Mouse (Mus musculus) forebrain, embryonic 14.5 days (tissue): ENCODE measurements around the gene Ces3a. TPM values are rescaled to one million over a fixed set of nuclear protein-coding genes. Genes with fewer than 3 reads are reported as not detected.
"Not testable (repeated sequence)": the region's sequence is repeated elsewhere in the genome, so short reads cannot be mapped to it uniquely, and the experiment has no call there.

Experiments used
- ATAC-seq: fragments of 200-750 bp; cut with Nextera tagmentation; 2 replicates; pipeline ENCODE4 v1.8.0; 2017; ENCODE audit warnings: mild to moderate bottlenecking, moderate library complexity
- DNase-seq: peaks from one replicate; pipeline ENCODE4 v3.0.0-alpha.2; 2015; ENCODE audit warnings: low spot score
- H3K27ac ChIP-seq: fragments of 300-500 bp; sonication (generic); 2 replicates; pipeline ENCODE4 v1.5.1; 2014; ENCODE audit warnings: low read depth, mild to moderate bottlenecking, control low read depth, low read length, moderate library complexity
- H3K27me3 ChIP-seq: fragments of 300-500 bp; sonication (generic); replicated peaks from 2 replicates; pipeline ENCODE4 v1.6.1; 2014; ENCODE audit warnings: low read length, control low read depth, mixed read lengths; ENCODE audit not compliant: control insufficient read depth, insufficient read depth
- H3K36me3 ChIP-seq: fragments of 300-500 bp; sonication (generic); 2 replicates; pipeline ENCODE4 v1.6.1; 2014; ENCODE audit warnings: low read length, control low read depth; ENCODE audit not compliant: control insufficient read depth, insufficient read depth
- H3K4me1 ChIP-seq: fragments of 300-500 bp; sonication (generic); 2 replicates; pipeline ENCODE4 v1.6.1; 2014; ENCODE audit warnings: antibody characterized with exemption, low read length, control low read depth; ENCODE audit not compliant: control insufficient read depth, insufficient read depth
- H3K4me2 ChIP-seq: fragments of 300-500 bp; sonication (generic); 2 replicates; pipeline ENCODE4 v1.6.1; 2014; ENCODE audit warnings: mild to moderate bottlenecking, control low read depth, low read length
- H3K4me3 ChIP-seq: fragments of 300-500 bp; sonication (generic); 2 replicates; pipeline ENCODE4 v1.5.1; 2014; ENCODE audit warnings: low read depth, low read length, control low read depth
- H3K9ac ChIP-seq: fragments of 300-500 bp; sonication (generic); 2 replicates; pipeline ENCODE4 v1.6.1; 2014; ENCODE audit warnings: mild to moderate bottlenecking, low read length, control low read depth, moderate library complexity
- H3K9me3 ChIP-seq: fragments of 300-500 bp; sonication (generic); replicated peaks from 2 replicates; pipeline ENCODE4 v1.6.1; 2016; ENCODE audit warnings: low read length, control low read depth, mixed read lengths; ENCODE audit not compliant: control insufficient read depth
- WGBS: fragments of 180-500 bp; shearing (Covaris S2); extraction: QIAGEN DNeasy Blood & Tissue Kit; methylation state at CpG from one replicate; pipeline ENCODE4 v1.1.7; 2014; 5-methylcytosine and 5-hydroxymethylcytosine counted together
- polyA plus RNA-seq: library from polyadenylated mRNA; unstranded; fragments of >200 nt; fragmentation: Nextera tagmentation; extraction: Ambion mirVana; gene quantifications from 2 replicates; pipeline ENCODE4 v1.2.1, GENCODE M21; 2014

Gene Ces3a
- polyA plus RNA-seq, 1 experiment from 2014 or later: not detected

- DNase-seq: no peak
- Histone ChIP-seq H3K4me2 (no peak overlapping the region), H3K36me3 (no peaks in the 10 kb centered on the region), H3K9me3 (no peaks in the 10 kb centered on the region), H3K4me3 (no peak overlapping the region), H3K9ac (no peak overlapping the region), H3K4me1 (no peaks in the 10 kb centered on the region), H3K27me3 (no peaks in the 10 kb centered on the region), H3K27ac (no peak overlapping the region)
- 90% methylated on average over 5 of the region's 5 CpGs for WGBS
- no peak for ATAC-seq
Observed at GRCm38 (mm10) chr8:105078591-105078990, 30.2 kb downstream of the Ces3a start.

GRCm38 (mm10) chr8:105080814-105081336 is 32.5 kb downstream of the Ces3a start:
- Histone ChIP-seq H3K27me3 (no peaks in the 10 kb centered on the region), H3K4me2 (no peak overlapping the region), H3K9ac (no peak overlapping the region), H3K36me3 (no peaks in the 10 kb centered on the region), H3K4me1 (no peaks in the 10 kb centered on the region), H3K27ac (no peak overlapping the region), H3K4me3 (no peak overlapping the region), H3K9me3 (no peaks in the 10 kb centered on the region)
- DNase-seq (no peak), ATAC-seq (no peak)
- WGBS: 80% methylated on average over 5 of the region's 5 CpGs

- Histone ChIP-seq H3K27me3 (no peaks in the 10 kb centered on the region), H3K4me3 (no peak within 1 kb of the TSS), H3K27ac (no peak within 1 kb of the TSS), H3K4me2 (no peak within 1 kb of the TSS), H3K9ac (no peak within 1 kb of the TSS), H3K4me1 (no peaks in the 10 kb centered on the region), H3K36me3 (no peaks in the 10 kb centered on the region), H3K9me3 (no peaks in the 10 kb centered on the region)
- 79% methylated on average over 7 of the region's 7 CpGs for WGBS
- DNase-seq: no peak
- no peak for ATAC-seq
Observed at GRCm38 (mm10) chr8:105083449-105084050, 35.1 kb downstream of the Ces3a start, which contains the start of gene Ces3b. Gene Ces3b (plus strand): TSS chr8:105083753.

GRCm38 (mm10) chr8:105088166-105088565 is 39.8 kb downstream of the Ces3a start:
- 85% methylated on average over 4 of the region's 5 CpGs for WGBS
- not testable (repeated sequence) for H3K9ac ChIP-seq, H3K9me3 ChIP-seq, H3K4me1 ChIP-seq, DNase-seq, H3K36me3 ChIP-seq, H3K27me3 ChIP-seq, ATAC-seq, H3K4me3 ChIP-seq, H3K27ac ChIP-seq, H3K4me2 ChIP-seq

GRCm38 (mm10) chr8:105088581-105088980 is 40.2 kb downstream of the Ces3a start:
- 69% methylated on average over 4 of the region's 4 CpGs for WGBS
- DNase-seq: no peak
- Histone ChIP-seq H3K9me3 (no peaks in the 10 kb centered on the region), H3K27me3 (no peaks in the 10 kb centered on the region), H3K36me3 (no peaks in the 10 kb centered on the region), H3K4me2 (no peak overlapping the region), H3K9ac (no peak overlapping the region), H3K4me3 (no peak overlapping the region), H3K27ac (no peak overlapping the region), H3K4me1 (no peaks in the 10 kb centered on the region)
- no peak for ATAC-seq

GRCm38 (mm10) chr8:105093992-105094391 is 45.6 kb downstream of the Ces3a start:
- no peak for DNase-seq
- no peak for ATAC-seq
- no peak overlapping the region for H3K4me3 ChIP-seq
- H3K4me1 ChIP-seq: no peaks in the 10 kb centered on the region
- 83% methylated on average over 3 of the region's 3 CpGs for WGBS
- no peaks in the 10 kb centered on the region for H3K36me3 ChIP-seq
- H3K27ac ChIP-seq: no peak overlapping the region
- no peaks in the 10 kb centered on the region for H3K27me3 ChIP-seq
- H3K9ac ChIP-seq: no peak overlapping the region
- H3K9me3 ChIP-seq: no peaks in the 10 kb centered on the region
- H3K4me2 ChIP-seq: no peak overlapping the region

GRCm38 (mm10) chr8:105102101-105102785 is 53.8 kb downstream of the Ces3a start:
- ATAC-seq, H3K27me3 ChIP-seq: not testable (repeated sequence)

GRCm38 (mm10) chr8:105103701-105104100 is 55.3 kb downstream of the Ces3a start:
- not testable (repeated sequence) for H3K36me3 ChIP-seq, DNase-seq, H3K9ac ChIP-seq, H3K4me3 ChIP-seq, ATAC-seq, H3K4me2 ChIP-seq, H3K4me1 ChIP-seq, H3K27ac ChIP-seq, H3K9me3 ChIP-seq, H3K27me3 ChIP-seq
- 82% methylated on average over 5 of the region's 5 CpGs for WGBS

More at GRCm38 (mm10) chr8:105102101-105102785, 53.8 kb downstream of the Ces3a start:
- H3K9me3 ChIP-seq, H3K4me2 ChIP-seq, H3K4me3 ChIP-seq, H3K27ac ChIP-seq, H3K36me3 ChIP-seq, H3K4me1 ChIP-seq, DNase-seq, H3K9ac ChIP-seq: not testable (repeated sequence)
- WGBS: 74% methylated on average over 4 of the region's 4 CpGs

GRCm38 (mm10) chr8:105104220-105104619 is 55.8 kb downstream of the Ces3a start:
- Histone ChIP-seq H3K4me3 (no peak overlapping the region), H3K9ac (no peak overlapping the region), H3K9me3 (no peaks in the 10 kb centered on the region), H3K27ac (no peak overlapping the region), H3K36me3 (no peaks in the 10 kb centered on the region), H3K27me3 (no peaks in the 10 kb centered on the region), H3K4me1 (no peaks in the 10 kb centered on the region), H3K4me2 (no peak overlapping the region)
- WGBS: 83% methylated on average over 3 of the region's 3 CpGs
- ATAC-seq: no peak
- no peak for DNase-seq
